Mouse (Mus musculus) heart, postnatal 36 days (tissue): ENCODE measurements around the gene Clstn2. TPM values are rescaled to one million over a fixed set of nuclear protein-coding genes. Genes with fewer than 3 reads are reported as not detected.

ENCODE experiments used
- DNase-seq, 2 experiments: peaks; one replicate each; pipeline ENCODE4 v3.0.0; 2021 to 2022
- intact Hi-C: fragments of 180-260 bp; cut with DNase I; formaldehyde crosslinking; loops from one replicate; pipeline ENCODE4 v1.15.1; 2025
- total RNA-seq, 2 experiments: library from RNA; stranded (reverse); gene quantifications; 2 replicates each; pipeline ENCODE4 v1.2.3; 2021

The Clstn2 gene
- total RNA-seq, 2 experiments from 2014 or later, result 0.69 to 0.76 TPM

DNA sequence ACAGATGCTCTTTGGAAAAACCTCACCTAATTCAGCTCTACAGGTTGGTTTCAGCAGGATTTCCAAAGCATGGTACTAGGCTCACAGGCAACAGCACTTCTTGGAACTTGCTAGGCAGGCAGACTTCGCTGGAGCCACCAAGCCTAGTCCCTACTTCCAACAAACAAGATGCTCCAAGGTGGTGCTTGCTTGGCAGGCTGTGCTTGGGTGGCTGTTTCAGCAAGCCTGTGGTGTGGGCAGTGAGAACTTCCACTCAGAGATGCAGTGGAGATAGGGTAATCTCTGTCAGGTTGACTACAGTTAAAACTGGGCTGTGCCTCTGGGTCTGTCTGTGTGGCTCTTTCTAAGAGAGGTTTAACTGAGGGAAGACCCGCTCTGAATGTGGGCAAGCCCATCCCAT is 541.4 kb downstream of the Clstn2 start:
- DNase-seq, result no peak
- intact Hi-C loops, result no loop called here

DNA sequence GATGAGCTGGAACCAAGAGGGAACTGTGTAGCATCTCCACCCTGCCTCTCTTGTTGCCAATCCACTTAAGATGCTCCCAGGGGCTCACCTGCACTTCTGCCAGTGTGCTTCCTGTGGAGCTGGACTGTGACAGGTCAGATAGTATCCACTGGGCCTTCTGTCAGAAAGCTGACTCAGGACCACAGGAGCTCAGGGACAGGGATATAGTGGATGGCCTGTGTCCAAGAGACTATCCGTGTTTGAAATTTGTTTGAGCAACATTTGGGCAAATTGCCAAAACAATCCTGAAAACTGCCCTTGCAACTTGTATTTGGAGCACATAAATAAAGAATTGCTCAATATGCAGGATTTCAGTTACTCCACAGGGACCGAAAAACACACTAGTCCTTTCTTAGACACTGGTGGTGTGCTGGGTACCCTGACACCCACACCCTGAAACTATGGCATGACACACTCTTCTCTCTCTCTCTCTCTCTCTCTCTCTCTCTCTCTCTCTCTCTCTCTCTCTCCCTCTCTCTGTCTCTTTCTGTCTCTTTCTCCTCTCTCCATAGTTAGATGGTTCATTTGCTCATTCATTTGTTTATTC is 542.3 kb downstream of the Clstn2 start:
- intact Hi-C loops, result no loop called here
- peak in 1 of 2 experiments; percentile 4 for DNase-seq

DNA sequence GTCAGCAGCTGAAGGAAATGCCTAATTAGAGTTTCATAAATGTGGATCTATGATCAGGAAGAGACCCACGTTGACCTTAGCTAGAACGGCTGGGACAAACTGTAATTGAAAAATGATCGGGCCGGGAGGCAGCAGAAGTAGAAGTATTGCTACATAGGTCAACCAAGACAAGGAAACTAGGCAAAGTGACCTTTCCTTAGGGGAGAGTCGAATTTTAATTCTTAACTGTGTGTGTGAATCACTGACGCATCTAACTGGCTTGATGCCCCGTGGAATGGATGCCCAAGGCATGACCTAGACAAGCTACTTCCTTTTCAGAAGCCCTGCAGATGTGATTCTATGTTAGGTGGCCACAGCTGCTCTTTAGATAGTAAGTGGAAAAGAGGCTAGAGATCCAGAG is 546.2 kb downstream of the Clstn2 start:
- DNase-seq, result no peak
- intact Hi-C loops, result no loop called here

DNA sequence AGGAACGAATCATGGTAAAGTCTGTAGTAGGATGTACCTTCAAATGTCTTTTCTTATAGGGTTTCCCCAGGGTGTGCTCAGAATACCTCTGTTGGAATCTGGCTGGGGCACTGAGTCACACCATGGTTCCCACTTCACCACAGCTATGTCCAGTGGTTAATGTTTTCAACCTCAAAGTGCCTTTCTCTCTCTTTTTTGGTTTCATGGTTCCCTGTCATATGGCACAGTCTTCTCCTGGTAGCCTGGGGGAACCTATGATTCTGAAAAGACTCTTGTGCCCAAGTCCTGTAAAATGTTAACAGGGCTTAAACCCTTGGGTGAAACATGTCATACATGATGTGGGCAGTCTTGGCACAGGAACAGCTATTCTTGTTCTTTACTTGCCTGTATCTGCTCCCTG is 551.8 kb downstream of the Clstn2 start:
- no peak for DNase-seq
- intact Hi-C loops, result no loop called here

DNA sequence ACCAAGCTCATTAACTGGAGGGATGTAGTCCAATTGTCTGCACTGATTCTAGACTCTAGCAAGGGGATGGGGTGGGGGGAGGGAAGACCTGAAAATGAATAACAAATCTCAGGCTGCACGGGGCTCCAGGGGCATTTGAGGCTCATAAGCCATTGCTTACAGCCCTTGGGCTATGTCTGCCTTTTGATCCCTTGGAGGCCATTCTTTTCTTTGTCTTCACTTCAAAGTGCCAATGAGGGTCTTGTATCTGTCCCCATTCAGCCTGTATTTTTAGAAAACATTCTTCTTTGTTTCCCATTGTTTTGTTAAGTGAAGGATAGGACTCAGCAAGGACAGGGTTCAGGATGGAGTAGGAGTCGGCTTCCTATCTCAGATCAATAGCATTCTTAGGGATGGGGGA is 556.0 kb downstream of the Clstn2 start:
- intact Hi-C loops, result no loop called here
- no peak for DNase-seq

DNA sequence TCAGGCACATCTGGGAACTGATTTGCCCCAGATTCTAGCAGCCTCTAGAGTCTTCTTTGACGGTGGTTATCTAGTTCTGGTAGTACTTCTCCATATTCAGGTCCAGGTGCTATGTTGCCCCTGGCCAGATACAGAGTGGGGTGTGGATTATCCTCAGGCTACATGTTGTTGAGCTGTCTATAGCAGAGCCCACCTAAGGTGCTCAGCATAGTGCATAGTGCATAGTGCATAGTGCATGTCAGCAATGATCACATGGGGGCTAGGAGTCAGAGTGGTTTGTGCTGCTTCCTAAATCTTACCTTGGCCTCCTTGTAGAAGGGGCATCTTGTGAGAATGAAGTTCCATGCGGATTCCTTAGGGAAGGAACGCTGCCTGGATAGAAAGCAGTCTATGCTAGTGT is 556.5 kb downstream of the Clstn2 start:
- intact Hi-C loops, result no loop called here
- DNase-seq, result no peak

DNA sequence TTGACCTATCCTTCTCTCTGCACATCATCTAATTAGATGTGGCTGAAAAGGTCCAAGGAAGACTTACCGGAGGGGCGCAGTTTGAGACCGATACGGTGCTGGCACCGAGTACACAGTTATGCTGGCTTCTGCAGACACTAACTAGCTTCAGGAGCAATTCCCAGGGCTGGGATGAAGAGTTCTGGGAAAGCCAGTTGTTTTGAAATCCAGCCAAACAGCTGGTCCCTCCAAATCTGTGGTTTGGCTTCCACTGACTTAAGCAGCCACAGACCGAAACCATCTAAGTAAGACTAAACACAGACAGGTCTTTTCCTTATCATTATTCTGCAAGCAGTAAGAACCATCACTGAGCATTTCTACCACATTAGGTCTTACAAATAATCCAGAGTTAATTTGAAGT is 558.1 kb downstream of the Clstn2 start:
- intact Hi-C loops, result no loop called here
- DNase-seq, result peak in 1 of 2 experiments; percentile 4

DNA sequence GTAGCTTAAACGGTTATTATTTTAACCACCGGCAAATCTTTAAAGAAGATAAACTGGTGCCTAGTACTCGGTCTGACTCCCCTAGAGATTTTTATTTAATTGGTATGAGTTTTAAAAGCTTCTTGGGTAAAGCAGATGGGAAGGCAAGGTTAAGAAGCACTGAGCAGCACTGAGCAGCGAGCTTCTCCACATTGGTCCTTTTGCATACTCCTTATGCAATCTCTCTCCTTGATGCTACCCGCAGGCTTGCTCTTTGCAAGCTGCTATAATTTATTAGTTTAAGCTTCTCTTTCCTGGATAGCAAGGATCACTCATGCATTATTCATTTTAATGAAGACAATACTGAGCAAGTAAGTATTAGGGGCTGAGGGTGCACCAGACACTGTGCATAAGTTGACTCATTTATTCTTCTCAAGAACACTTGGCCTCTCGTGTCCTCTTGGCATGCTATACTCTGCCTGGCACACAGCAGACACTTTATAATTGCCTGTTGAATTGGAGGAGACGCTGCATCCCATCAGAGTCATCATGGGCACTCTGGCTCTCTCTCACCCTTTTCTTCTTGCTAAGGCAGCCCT is 561.9 kb downstream of the Clstn2 start:
- intact Hi-C loops, result no loop called here
- no peak for DNase-seq

DNA sequence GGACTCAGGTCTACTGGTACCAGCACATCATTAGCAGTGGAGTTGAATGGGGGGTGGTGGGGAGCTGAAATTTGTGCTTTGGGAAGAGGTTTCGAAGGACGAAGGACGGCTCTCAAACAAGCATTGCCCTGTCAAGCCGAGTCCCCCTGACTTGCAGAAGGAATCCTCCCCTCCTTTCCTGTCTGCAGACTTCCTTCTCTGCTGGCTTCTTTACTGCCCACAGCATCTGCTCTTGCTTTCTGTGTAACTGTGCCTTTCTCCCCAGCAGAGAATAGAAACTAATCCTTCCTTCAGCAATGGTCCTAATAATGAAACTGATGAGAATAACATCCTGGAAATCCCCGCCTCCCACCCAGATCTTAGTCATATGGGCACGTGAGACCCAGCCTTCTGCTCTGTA is 572.5 kb downstream of the Clstn2 start:
- no peak for DNase-seq
- intact Hi-C loops, result no loop called here

DNA sequence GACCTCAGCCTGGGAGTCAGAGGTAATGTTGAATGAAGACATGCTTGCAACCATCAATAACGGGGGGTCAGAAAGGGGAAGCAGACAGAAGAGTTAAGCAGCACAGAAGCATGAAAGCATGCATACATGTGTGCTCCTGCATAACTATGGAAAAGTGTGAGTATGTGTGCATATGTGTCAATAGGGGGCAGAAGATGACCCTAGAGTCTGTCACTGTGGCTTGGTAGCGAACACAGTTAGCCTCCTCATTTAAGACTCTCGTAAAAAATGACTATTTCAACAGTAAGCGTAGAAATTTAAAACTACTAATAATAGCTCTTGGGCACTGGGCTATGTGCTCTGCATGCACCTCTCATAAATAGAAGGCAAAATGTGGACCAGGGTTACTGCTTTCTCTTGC is 573.2 kb downstream of the Clstn2 start:
- DNase-seq, result no peak
- intact Hi-C loops, result loop anchor here (2.0 kb wide), 1 partner anchor 569 kb away; no protein-coding TSS in a partner anchor

DNA sequence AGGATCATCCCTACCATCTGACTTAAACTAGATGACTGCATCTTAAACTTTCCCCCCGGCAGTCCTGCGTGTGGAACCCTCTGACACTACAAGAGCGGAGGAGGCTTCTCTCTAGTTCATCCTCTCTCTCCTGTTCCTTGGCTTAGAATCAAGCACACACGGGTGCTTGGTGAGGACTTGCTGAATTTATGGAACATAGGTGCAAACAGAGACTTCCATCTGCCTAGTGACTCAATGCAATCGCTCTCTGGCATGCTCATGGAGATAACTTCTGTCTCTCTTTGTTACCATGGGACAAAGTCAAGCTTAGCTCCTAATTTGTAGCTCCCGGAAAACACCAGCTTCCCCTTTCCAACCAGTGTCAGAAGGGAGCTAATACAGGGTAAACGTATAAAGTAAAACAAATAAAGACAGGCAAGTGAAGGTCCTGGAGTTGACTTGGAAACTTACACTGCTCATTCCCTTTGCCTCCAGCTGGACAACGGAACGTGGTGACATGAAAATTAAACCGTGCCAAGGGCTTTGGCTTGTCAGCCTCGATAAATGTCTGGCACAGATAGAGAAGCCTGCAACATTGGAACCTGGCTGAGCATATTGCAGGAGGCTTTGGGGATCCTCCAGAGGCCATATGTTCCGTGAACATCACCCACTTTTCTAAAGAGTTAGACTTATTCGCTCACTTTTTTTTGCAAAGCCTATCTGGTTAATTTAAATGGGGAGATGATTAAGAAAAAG is 583.5 kb downstream of the Clstn2 start:
- intact Hi-C loops, result no loop called here
- peak; percentile 29 to 39 for DNase-seq

DNA sequence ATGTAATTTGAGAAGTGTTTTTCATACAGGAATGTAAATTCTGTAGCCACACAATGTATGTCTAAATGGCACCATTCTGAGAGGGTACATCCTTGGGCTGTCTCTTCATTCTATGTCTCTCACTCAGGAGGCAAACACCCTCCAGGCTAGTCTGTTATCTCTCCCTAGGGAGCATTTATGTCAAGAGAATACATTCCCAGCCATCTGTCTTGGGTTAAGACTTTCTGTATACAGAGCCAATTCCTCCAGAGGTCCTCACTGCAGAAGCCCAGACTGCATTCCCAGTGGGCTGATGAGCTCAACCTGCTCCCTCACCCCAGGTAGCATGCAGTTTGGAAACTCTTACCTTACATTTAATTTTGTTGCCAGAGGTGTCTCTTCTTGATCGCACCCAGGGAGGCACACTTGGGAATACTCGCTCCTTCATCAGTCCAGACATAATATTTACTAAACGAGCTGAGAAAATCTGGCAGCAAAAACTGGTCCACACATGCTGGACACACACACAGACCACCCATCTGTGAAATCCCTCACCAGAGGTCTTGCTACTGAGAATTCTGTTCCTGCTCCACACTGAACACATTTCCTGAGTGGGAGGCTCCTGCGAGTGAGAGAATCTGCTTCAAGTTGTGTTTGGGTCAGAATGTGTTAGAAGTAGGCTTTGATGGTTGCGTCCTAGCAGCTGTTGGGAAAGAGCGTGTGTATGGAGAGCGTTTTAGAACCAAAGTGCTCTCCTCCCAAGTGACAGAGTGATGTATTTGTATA is 592.9 kb downstream of the Clstn2 start:
- intact Hi-C loops, result no loop called here
- DNase-seq, result no peak

DNA sequence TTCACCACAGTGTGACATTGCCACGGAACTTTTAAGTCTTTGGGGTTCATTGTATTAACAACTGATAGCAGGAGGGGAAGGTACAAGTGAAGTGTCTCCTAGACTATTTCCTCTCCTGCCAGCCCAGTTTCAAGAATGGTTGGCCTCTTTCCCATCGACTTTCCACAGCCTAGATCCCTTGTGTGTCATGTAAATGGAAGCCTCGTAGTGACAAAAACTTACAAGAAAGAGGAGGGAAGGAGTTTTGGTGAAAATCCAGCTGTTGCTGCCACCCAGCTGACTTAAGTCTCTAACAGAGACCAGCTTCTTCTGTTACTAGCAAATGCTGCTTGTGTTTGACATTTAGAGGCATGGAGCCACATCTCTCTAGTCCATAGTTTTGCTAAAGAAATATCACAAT is 598.3 kb downstream of the Clstn2 start:
- intact Hi-C loops, result no loop called here
- DNase-seq, result no peak

DNA sequence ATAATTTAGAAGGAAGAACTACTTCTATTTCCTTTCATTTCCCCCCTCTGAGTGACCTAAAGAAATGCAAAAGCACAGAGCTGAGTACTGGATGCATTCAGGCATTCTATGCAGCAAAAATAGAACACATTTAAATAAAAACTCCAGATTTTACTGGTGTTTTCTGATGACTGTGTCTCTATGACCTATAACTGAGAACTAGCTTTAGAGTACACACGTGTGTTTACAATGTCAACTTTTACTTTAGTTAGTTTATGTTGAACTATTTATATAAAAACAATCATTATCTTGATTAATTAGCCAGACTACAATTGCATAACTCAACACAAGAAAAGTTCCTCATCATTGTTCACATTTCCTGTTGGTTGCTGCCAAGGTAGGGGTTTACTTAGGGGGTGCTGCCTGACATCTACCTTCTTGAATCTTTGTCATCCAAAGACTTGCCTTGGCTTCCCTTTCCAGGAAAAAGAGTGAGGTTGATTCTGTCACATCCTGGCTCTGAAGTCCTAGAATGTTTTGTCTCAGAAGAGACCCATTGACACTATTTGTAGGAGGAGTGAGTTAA is 603.0 kb downstream of the Clstn2 start:
- DNase-seq, result no peak
- intact Hi-C loops, result no loop called here

DNA sequence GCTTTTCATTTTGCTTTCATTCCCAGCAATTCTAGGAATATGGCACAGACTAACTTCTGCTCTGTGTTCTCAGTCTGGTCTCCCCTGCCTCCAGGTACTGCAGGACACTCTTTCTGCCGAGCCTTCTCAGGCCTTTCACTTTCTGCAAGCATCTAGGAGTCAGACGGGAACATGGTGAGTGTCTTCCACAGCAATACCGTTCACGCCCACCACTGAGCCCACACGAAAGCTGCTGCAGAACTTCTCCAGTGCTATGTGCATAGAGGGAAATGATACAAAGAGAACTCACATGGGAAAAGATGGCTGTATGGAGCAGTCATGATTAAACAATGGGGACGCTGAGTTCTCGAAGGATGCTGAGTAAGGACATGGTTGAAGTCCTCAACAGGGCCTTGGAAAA is 604.9 kb downstream of the Clstn2 start:
- intact Hi-C loops, result no loop called here
- no peak for DNase-seq

DNA sequence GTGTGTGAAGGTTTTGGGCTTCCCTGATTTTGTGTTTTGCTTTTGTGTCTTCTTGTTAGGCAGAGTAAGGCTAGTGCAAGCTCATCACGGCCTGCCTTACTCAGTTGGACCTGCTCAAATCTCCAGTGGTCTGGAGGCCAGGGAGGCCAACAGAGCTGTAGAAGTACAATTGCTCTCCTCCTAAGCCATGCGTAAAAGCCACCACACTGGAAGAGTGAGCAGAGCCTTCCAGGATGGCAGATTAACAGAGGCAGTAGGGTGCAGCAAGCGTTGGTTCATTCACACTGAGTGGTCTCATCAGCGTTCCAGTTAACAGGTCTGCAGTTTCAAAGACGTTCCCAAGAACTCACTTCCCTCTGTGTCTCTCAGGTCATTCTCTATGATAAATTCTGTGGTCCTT is 612.1 kb downstream of the Clstn2 start:
- intact Hi-C loops, result no loop called here
- DNase-seq, result no peak

DNA sequence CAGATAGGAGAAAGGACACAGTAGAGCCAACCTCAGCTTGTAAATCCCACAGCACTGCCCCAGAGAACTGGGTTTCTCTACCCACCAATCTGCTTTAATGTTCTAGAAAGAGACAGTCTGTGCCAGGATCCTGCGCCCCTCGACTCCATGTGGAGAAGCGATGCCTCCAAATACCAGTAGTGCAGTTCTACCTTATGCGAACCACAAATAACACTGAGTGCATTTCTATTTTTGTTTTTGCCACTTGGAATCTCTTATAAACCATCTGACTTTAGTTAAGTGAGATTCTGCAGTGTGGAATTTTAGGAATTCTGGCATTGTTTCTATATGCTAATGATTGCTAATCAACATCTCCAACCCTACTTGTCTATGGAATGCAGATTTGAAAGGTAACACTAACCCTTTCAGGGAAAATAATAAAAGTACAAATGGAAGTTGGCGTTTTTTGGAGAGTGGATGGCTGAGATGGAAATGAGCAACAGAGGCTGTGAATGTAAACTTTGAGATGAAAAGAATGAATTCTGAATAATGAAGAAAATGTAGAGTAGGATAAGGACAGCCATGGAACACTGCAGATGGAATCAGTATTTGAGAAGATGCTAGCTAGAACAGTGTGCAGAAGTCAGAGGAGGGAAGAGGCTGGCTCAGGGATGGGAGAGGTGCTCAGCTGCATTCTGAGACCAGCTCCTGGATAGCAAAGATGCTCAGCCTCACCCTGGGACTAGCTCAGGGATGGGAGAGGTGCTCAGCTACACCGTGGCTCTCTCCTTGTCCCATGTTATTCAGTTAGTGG is 617.9 kb downstream of the Clstn2 start:
- no peak for DNase-seq
- intact Hi-C loops, result no loop called here

DNA sequence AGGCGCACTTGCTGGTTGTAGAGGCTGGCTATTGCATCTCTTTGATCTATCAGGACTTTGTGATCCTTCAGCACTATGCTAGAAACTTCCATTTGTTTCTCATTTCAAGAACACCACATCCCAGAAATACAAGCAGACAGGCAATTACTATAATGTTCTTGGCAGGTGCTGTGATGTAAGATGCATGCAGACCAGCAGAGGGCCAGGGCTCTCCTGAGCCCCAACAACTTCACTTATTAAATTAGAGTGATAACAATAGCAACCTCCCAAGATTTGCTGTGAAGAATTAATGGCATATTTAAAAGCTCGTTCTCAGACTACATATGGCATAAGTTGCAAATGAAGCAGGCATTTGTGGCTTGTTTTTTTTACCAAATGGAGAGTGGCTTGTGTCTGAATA is 624.8 kb downstream of the Clstn2 start:
- DNase-seq, result no peak
- intact Hi-C loops, result no loop called here
